Mouse (Mus musculus) midbrain, embryonic 16.5 days (tissue): ENCODE measurements around the gene Ckap2l. TPM values are rescaled to one million over a fixed set of nuclear protein-coding genes. Genes with fewer than 3 reads are reported as not detected.

ENCODE experiments used
- ATAC-seq: fragments of 200-750 bp; cut with Nextera tagmentation; 2 replicates; pipeline ENCODE4 v1.8.0; 2017; ENCODE audit warnings: moderate TSS enrichment
- H3K27ac ChIP-seq: fragments of 300-500 bp; sonication (generic); 2 replicates; pipeline ENCODE4 v1.5.1; 2014; ENCODE audit warnings: mild to moderate bottlenecking, low read length, mixed read lengths
- H3K27me3 ChIP-seq: fragments of 300-500 bp; sonication (generic); 2 replicates; pipeline ENCODE4 v1.6.1; 2014; ENCODE audit warnings: low read depth, low read length, mixed read lengths; ENCODE audit not compliant: control insufficient read depth, insufficient read depth
- H3K36me3 ChIP-seq: fragments of 300-500 bp; sonication (generic); 2 replicates; pipeline ENCODE4 v1.6.1; 2014; ENCODE audit warnings: mild to moderate bottlenecking, low read length, moderate library complexity, mixed read lengths; ENCODE audit not compliant: control insufficient read depth, insufficient read depth
- H3K4me1 ChIP-seq: fragments of 300-500 bp; sonication (generic); 2 replicates; pipeline ENCODE4 v1.6.1; 2014; ENCODE audit warnings: mild to moderate bottlenecking, low read length, mixed read lengths; ENCODE audit not compliant: control insufficient read depth, insufficient read depth
- H3K4me2 ChIP-seq: fragments of 300-500 bp; sonication (generic); 2 replicates; pipeline ENCODE4 v1.6.1; 2014; ENCODE audit warnings: mild to moderate bottlenecking, low read length, mixed read lengths
- H3K4me3 ChIP-seq: fragments of 300-500 bp; sonication (generic); 2 replicates; pipeline ENCODE4 v1.5.1; 2014; ENCODE audit warnings: low read depth, mild to moderate bottlenecking, low read length, moderate library complexity, mixed read lengths
- H3K9ac ChIP-seq: fragments of 300-500 bp; sonication (generic); 2 replicates; pipeline ENCODE4 v1.6.1; 2014; ENCODE audit warnings: low read depth, low read length, mixed read lengths
- H3K9me3 ChIP-seq: fragments of 300-500 bp; sonication (generic); replicated peaks from 2 replicates; pipeline ENCODE4 v1.6.1; 2014; ENCODE audit warnings: mild to moderate bottlenecking, low read length, mixed read lengths; ENCODE audit not compliant: control insufficient read depth, poor library complexity, severe bottlenecking
- WGBS: fragments of 180-500 bp; shearing (Covaris S2); extraction: QIAGEN DNeasy Blood & Tissue Kit; methylation state at CpG from one replicate; pipeline ENCODE4 v1.1.7; 2014; 5-methylcytosine and 5-hydroxymethylcytosine counted together
- polyA plus RNA-seq: library from polyadenylated mRNA; unstranded; fragments of >200 nt; fragmentation: Nextera tagmentation; extraction: Ambion mirVana; gene quantifications from 2 replicates; pipeline ENCODE4 v1.2.1, GENCODE M21; 2015

The Ckap2l gene
- polyA plus RNA-seq, 1 experiment from 2014 or later: 6.5 TPM

- Histone ChIP-seq H3K9me3 (no peaks in the 10 kb centered on the region), H3K27me3 (no peaks in the 10 kb centered on the region), H3K9ac (no peak overlapping the region), H3K4me2 (no peak overlapping the region), H3K36me3 (no peaks in the 10 kb centered on the region), H3K4me3 (no peak overlapping the region), H3K4me1 (no peaks in the 10 kb centered on the region), H3K27ac (no peak overlapping the region)
- ATAC-seq: no peak
- WGBS: 65% methylated on average over 17 of the region's 17 CpGs
These were observed 71.7 kb downstream of the Ckap2l start for GRCm38 (mm10) chr2:129225251-129225819.

DNA sequence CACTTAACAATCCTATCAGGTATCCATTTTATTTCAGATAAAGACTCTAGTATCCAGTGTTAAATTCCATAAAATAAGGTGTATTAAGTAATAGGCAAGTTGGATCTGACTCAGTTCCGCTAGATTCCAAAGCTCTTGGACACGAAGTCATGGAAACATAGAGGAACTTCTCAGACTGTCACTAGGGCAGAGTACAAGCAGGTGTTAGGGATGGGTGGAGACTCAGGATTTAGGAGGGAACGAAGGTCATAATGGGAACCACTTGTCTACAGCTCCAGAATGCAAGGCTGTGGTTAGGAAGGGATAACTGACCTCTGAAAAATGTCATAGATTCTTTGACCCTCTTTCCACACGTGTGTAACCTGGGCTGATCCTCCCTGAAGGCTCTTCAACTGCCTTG is 72.8 kb downstream of the Ckap2l start:
- H3K27ac ChIP-seq: no peak overlapping the region
- H3K4me1 ChIP-seq: no peaks in the 10 kb centered on the region
- ATAC-seq: no peak
- H3K9me3 ChIP-seq: no peaks in the 10 kb centered on the region
- no peak overlapping the region for H3K4me3 ChIP-seq
- H3K27me3 ChIP-seq: no peaks in the 10 kb centered on the region
- 78% methylated on average over 4 of the region's 4 CpGs for WGBS
- no peak overlapping the region for H3K9ac ChIP-seq
- no peaks in the 10 kb centered on the region for H3K36me3 ChIP-seq
- H3K4me2 ChIP-seq: no peak overlapping the region

GRCm38 (mm10) chr2:129221097-129221632 is 75.8 kb downstream of the Ckap2l start:
- Histone ChIP-seq H3K4me1 (no peaks in the 10 kb centered on the region), H3K27ac (no peak overlapping the region), H3K9me3 (no peaks in the 10 kb centered on the region), H3K4me2 (no peak overlapping the region), H3K36me3 (no peaks in the 10 kb centered on the region), H3K27me3 (no peaks in the 10 kb centered on the region), H3K4me3 (no peak overlapping the region), H3K9ac (no peak overlapping the region)
- ATAC-seq: no peak
- 80% methylated on average over 9 of the region's 9 CpGs for WGBS

DNA sequence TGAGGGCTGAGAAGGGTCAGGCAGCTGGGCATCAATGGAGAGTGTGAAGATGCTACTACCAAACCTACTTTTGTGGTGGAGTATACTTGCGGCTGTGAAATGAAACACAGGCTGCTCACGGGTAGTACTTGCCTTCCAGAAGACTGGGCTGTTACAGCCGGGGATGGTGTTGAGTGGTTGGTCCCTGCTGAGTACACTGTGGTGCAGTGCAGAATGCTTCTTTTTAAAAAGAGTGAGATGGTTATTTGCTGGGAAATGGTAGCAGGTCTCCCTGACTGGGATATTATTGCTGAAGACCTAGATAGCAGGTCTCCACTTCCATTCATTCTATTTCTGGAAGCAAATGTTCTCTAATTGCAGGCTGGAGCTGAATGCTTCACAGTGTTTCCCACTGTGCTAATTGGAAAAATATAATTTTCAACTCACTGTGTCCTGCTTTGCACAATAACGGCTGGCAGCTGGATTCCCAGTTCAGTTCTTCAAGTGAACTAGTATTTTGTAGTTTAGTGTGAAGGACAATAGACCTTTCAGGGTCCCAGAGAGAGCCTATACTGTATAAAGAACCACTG is 78.4 kb downstream of the Ckap2l start:
- Histone ChIP-seq H3K4me2 (no peak overlapping the region), H3K4me3 (no peak overlapping the region), H3K36me3 (no peaks in the 10 kb centered on the region), H3K27ac (no peak overlapping the region), H3K4me1 (no peaks in the 10 kb centered on the region), H3K27me3 (no peaks in the 10 kb centered on the region), H3K9ac (no peak overlapping the region), H3K9me3 (no peaks in the 10 kb centered on the region)
- 84% methylated on average over 4 of the region's 4 CpGs for WGBS
- ATAC-seq: no peak

Other genes with a start within 250 kb of the Ckap2l start
- 1.0 TPM in 2 replicates for gene Vinac1, start 249.0 kb downstream of the Ckap2l start, polyA plus RNA-seq
- gene Ttl, start 231.3 kb downstream of the Ckap2l start, polyA plus RNA-seq: 31.1 and 34.2 TPM in 2 replicates
- gene Polr1b, start 196.2 kb downstream of the Ckap2l start, polyA plus RNA-seq: 15.6 and 16.1 TPM in 2 replicates
- gene Chchd5, start 167.5 kb downstream of the Ckap2l start, polyA plus RNA-seq: 17.6 and 18.1 TPM in 2 replicates
- 64.5 and 67.6 TPM in 2 replicates for gene Slc20a1, start 98.4 kb downstream of the Ckap2l start, polyA plus RNA-seq
- gene Il1a, start 12.8 kb upstream of the Ckap2l start, polyA plus RNA-seq: 0.21 and 0.25 TPM in 2 replicates
- not detected in 2 replicates for gene Il1b, start 73.9 kb upstream of the Ckap2l start, polyA plus RNA-seq
- not detected in 2 replicates for gene F830045P16Rik, start 239.4 kb upstream of the Ckap2l start, polyA plus RNA-seq